Comparison of ENCODE assay signal across 18 mouse cellular contexts in the genomic region with DNA sequence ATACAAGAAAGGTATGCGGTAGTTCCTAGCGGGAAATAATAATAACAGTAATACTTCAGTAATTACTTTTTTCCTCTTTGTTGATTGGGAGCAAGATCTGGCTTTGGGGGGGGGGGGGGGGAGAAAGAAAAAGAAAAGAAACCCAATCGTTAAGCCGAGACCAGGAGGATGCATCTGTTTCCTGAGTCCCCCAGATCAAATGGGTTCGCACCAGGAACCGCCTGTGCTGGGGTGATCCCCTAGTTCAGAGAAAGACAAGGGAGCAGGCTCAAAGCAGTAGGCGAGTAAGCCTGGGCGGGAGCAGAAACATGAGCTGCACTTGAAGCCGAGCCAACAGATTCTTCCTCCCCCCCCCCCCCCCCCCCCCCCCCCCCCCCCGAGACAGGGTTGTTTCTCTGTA. TPM values are rescaled to one million over a fixed set of nuclear protein-coding genes. Genes with fewer than 3 reads are reported as not detected.
DNase-seq lines count a peak whose midpoint lies in the region; ATAC-seq lines count a peak whose summit lies in the region.
"Had no signal": no experiment of that assay in that cellular context is flagged by ENCODE, and none has a peak within 500 bp of the region (broad histone marks: within the 10 kb centered on the region; RNA-seq: fewer than 3 reads in every experiment).

No protein-coding gene starts in this region.

- no peak overlapping the region for H3K4me3 ChIP-seq in heart, embryonic 11.5 days (ENCODE audit: low read depth, low read length)
- H3K4me3 ChIP-seq: hindbrain, embryonic 13.5 days; liver, embryonic 13.5 days; midbrain, embryonic 13.5 days; neural tube, embryonic 12.5 days had no signal

- peak; percentile 34 to 74 for DNase-seq in heart, adult 9 months (ENCODE audit: low spot score in 2 of 2)
- DNase-seq in heart, postnatal 4 days = peak; percentile 22
- DNase-seq in thymus, postnatal 0 days (ENCODE audit: low spot score) = peak; percentile 59
- DNase-seq in cerebellum, adult 18-20 months = no peak
- no peak for DNase-seq in cerebellum, adult 11-12 months
- no peak for DNase-seq in adipocyte (ENCODE audit: low spot score)
- DNase-seq: adrenal gland, postnatal 25 days; forebrain, postnatal 0 days; gastrocnemius, postnatal 14 days; kidney, adult 2 months; liver, embryonic 13.5 days had no signal

- no peaks in the 10 kb centered on the region for H3K4me1 ChIP-seq in heart, embryonic 11.5 days (ENCODE audit: control insufficient read depth, insufficient read depth, low read length)
- H3K4me1 ChIP-seq: hindbrain, embryonic 13.5 days; midbrain, embryonic 13.5 days; neural tube, embryonic 12.5 days had no signal

- H3K27me3 ChIP-seq in heart, embryonic 11.5 days (ENCODE audit: control insufficient read depth, insufficient read depth, low read length) = no peaks in the 10 kb centered on the region
- H3K27me3 ChIP-seq: CH12.LX; hindbrain, embryonic 13.5 days; midbrain, embryonic 13.5 days; neural tube, embryonic 12.5 days; Patski had no signal

- no peak overlapping the region for H3K27ac ChIP-seq in heart, embryonic 11.5 days (ENCODE audit: low read depth, low read length)
- H3K27ac ChIP-seq: hindbrain, embryonic 13.5 days; liver, embryonic 13.5 days; midbrain, embryonic 13.5 days; neural tube, embryonic 12.5 days had no signal

- no peak for ATAC-seq in heart, embryonic 11.5 days (replicated peaks; ENCODE audit: insufficient number of reproducible peaks, low FRiP score, low TSS enrichment)
- peak; percentile 60 for ATAC-seq in CD4-positive, CD25-positive, alpha-beta regulatory T cell, adult 4 months
- ATAC-seq: forebrain, postnatal 0 days; midbrain, embryonic 13.5 days; Patski had no signal

- WGBS in heart, embryonic 11.5 days (ENCODE audit: insufficient replicate concordance) = 54% methylated on average over 9 of the region's 10 CpGs

- no peak overlapping the region for H3K9ac ChIP-seq in heart, embryonic 11.5 days (ENCODE audit: low read depth, low read length)
- H3K9ac ChIP-seq: forebrain, postnatal 0 days; hindbrain, embryonic 13.5 days; liver, embryonic 13.5 days; midbrain, embryonic 13.5 days; neural tube, embryonic 12.5 days had no signal

- no peak overlapping the region for H3K4me2 ChIP-seq in heart, embryonic 11.5 days
- H3K4me2 ChIP-seq: hindbrain, embryonic 13.5 days; liver, embryonic 13.5 days; midbrain, embryonic 13.5 days; neural tube, embryonic 12.5 days had no signal

- no peaks in the 10 kb centered on the region for H3K9me3 ChIP-seq in heart, embryonic 11.5 days (replicated peaks; ENCODE audit: control insufficient read depth, low read length)
- H3K9me3 ChIP-seq: hindbrain, embryonic 13.5 days; liver, embryonic 13.5 days; midbrain, embryonic 13.5 days; neural tube, embryonic 12.5 days had no signal

- no peaks in the 10 kb centered on the region for H3K36me3 ChIP-seq in heart, embryonic 11.5 days (ENCODE audit: control insufficient read depth, insufficient read depth, low read length)
- H3K36me3 ChIP-seq: hindbrain, embryonic 13.5 days; liver, embryonic 13.5 days; midbrain, embryonic 13.5 days; neural tube, embryonic 12.5 days had no signal

RNA-seq across cellular contexts. Expression of gene Nup160, which starts 24.9 kb away (rescaled TPM):
- polyA plus RNA-seq in heart, embryonic 11.5 days (2014; fragmentation: Nextera tagmentation; extraction: Ambion mirVana) = 35.6 and 36.4 TPM in 2 replicates
- polyA plus RNA-seq in CD4-positive, CD25-positive, alpha-beta regulatory T cell, adult 4 months (2017; shearing (Covaris generic)) = 10 to 100 TPM; 22.5 to 34.3 TPM
- total RNA-seq in heart, postnatal 4 days (2021) = 10 to 100 TPM; 15.3 to 18.1 TPM
- polyA plus RNA-seq in thymus, postnatal 0 days (2015; fragmentation: Nextera tagmentation; extraction: Ambion mirVana) = 31.2 and 31.8 TPM in 2 replicates

Comparison
In these comparisons a context has a peak if more than half of its experiments do, and no peak if none do; other contexts are left out.
1. DNase-seq: peak in heart, adult 9 months (2 of 2), heart, postnatal 4 days (single experiment) and thymus, postnatal 0 days (single experiment); none in cerebellum, adult 18-20 months (0 of 2), cerebellum, adult 11-12 months (single experiment) and adipocyte (single experiment).